In genomic region chr11:74409757-74410174, GRCm38 (mm10) we compare ENCODE assay signal across 10 mouse cellular contexts. TPM values are rescaled to one million over a fixed set of nuclear protein-coding genes. Genes with fewer than 3 reads are reported as not detected.
DNase-seq lines count a peak whose midpoint lies in the region; ATAC-seq and TF ChIP-seq lines count a peak whose summit lies in the region.
"Had no signal": no experiment of that assay in that cellular context is flagged by ENCODE, and none has a peak within 500 bp of the region (broad histone marks: within the 10 kb centered on the region; RNA-seq: fewer than 3 reads in every experiment).

No protein-coding gene starts in this region.

- TF ChIP-seq EP300 in stomach, postnatal 0 days (optimal IDR thresholded peaks at IDR 0.05), result no peak

- peaks cover 26% of the 10 kb centered on the region for H3K4me1 ChIP-seq in lung, embryonic 14.5 days (ENCODE audit: insufficient read depth)
- no peaks in the 10 kb centered on the region; the same call in 1 of the 2 replicates for H3K4me1 ChIP-seq in lung, adult 2 months (ENCODE audit: control insufficient read depth, insufficient read depth, low read length)
- H3K4me1 ChIP-seq in cortical plate, adult 2 months (ENCODE audit: control insufficient read depth, insufficient read depth, low read length), result peaks cover 11% of the 10 kb centered on the region
- peaks cover 35% of the 10 kb centered on the region for H3K4me1 ChIP-seq in heart, embryonic 11.5 days (ENCODE audit: control insufficient read depth, insufficient read depth, low read length)
- H3K4me1 ChIP-seq in kidney, embryonic 14.5 days (ENCODE audit: control insufficient read depth, insufficient read depth, low read length), result peaks cover 25% of the 10 kb centered on the region
- H3K4me1 ChIP-seq in stomach, postnatal 0 days (replicated peaks; ENCODE audit: control insufficient read depth, insufficient read depth), result peaks cover 7% of the 10 kb centered on the region

- H3K4me2 ChIP-seq in lung, embryonic 14.5 days, result no peak overlapping the region
- H3K4me2 ChIP-seq in heart, embryonic 11.5 days, result no peak overlapping the region
- no peak overlapping the region for H3K4me2 ChIP-seq in kidney, embryonic 14.5 days (replicated peaks; ENCODE audit: low read depth, low read length)
- H3K4me2 ChIP-seq in stomach, postnatal 0 days (replicated peaks; ENCODE audit: low read depth), result no peak overlapping the region

- peak; percentile 41; the same call in 1 of the 2 replicates for ATAC-seq in lung, embryonic 14.5 days (ENCODE audit: insufficient read depth)
- ATAC-seq in heart, embryonic 11.5 days (replicated peaks; ENCODE audit: insufficient number of reproducible peaks, low FRiP score, low TSS enrichment), result no peak; the same call in 1 of the 2 replicates
- peak; percentile 43; the same call in 1 of the 2 replicates for ATAC-seq in kidney, embryonic 14.5 days (ENCODE audit: low FRiP score, low TSS enrichment)
- 0 out of 2 replicates have a peak, but pooled peaks have one; percentile 5 for ATAC-seq in stomach, postnatal 0 days (ENCODE audit: low FRiP score, low TSS enrichment)

- TF ChIP-seq CTCF in lung, embryonic 14.5 days (IDR thresholded peaks at IDR 0.05; ENCODE audit: low read depth), result no peak
- TF ChIP-seq CTCF in lung, adult 2 months (IDR thresholded peaks at IDR 0.05; ENCODE audit: insufficient read depth, low read length), result no peak
- no peak for TF ChIP-seq CTCF in cortical plate, adult 2 months (IDR thresholded peaks at IDR 0.05; ENCODE audit: extremely low read depth, insufficient read depth, low read length)
- TF ChIP-seq CTCF in stomach, postnatal 0 days (IDR thresholded peaks at IDR 0.05; ENCODE audit: low read depth), result no peak

- H3K36me3 ChIP-seq in lung, embryonic 14.5 days (ENCODE audit: insufficient read depth), result no peaks in the 10 kb centered on the region
- H3K36me3 ChIP-seq in heart, embryonic 11.5 days (ENCODE audit: control insufficient read depth, insufficient read depth, low read length), result no peaks in the 10 kb centered on the region
- no peaks in the 10 kb centered on the region for H3K36me3 ChIP-seq in kidney, embryonic 14.5 days (ENCODE audit: control insufficient read depth, insufficient read depth, low read length)
- no peaks in the 10 kb centered on the region for H3K36me3 ChIP-seq in stomach, postnatal 0 days (ENCODE audit: control insufficient read depth, insufficient read depth, low read length)

- TF ChIP-seq POLR2A in lung, adult 2 months (IDR thresholded peaks at IDR 0.05; ENCODE audit: borderline replicate concordance, extremely low read depth, low read depth, low read length), result no peak
- TF ChIP-seq POLR2A in cortical plate, adult 2 months (IDR thresholded peaks at IDR 0.05; ENCODE audit: extremely low read depth, insufficient read depth, low read length), result no peak

- H3K27me3 ChIP-seq in lung, embryonic 14.5 days (ENCODE audit: insufficient read depth, low read length), result no peaks in the 10 kb centered on the region
- no peaks in the 10 kb centered on the region for H3K27me3 ChIP-seq in heart, embryonic 11.5 days (ENCODE audit: control insufficient read depth, insufficient read depth, low read length)
- H3K27me3 ChIP-seq in kidney, embryonic 14.5 days (ENCODE audit: control insufficient read depth, insufficient read depth, low read length), result no peaks in the 10 kb centered on the region
- H3K27me3 ChIP-seq in stomach, postnatal 0 days (ENCODE audit: control insufficient read depth, insufficient read depth, low read length), result no peaks in the 10 kb centered on the region

- WGBS in lung, embryonic 14.5 days, result 34% methylated on average over 4 of the region's 4 CpGs
- WGBS in lung, adult 2 months, result 51% methylated on average over 4 of the region's 4 CpGs
- WGBS in heart, embryonic 11.5 days (ENCODE audit: insufficient replicate concordance), result 41% methylated on average over 4 of the region's 4 CpGs
- 58% methylated on average over 4 of the region's 4 CpGs for WGBS in kidney, embryonic 14.5 days
- 30% methylated on average over 4 of the region's 4 CpGs for WGBS in stomach, postnatal 0 days

- H3K4me3 ChIP-seq in lung, embryonic 14.5 days (ENCODE audit: low read depth, low read length), result no peak overlapping the region
- no peak overlapping the region for H3K4me3 ChIP-seq in lung, adult 2 months (replicated peaks; ENCODE audit: extremely low read depth, low read depth, low read length)
- no peak overlapping the region for H3K4me3 ChIP-seq in cortical plate, adult 2 months (ENCODE audit: insufficient read depth, low read length)
- H3K4me3 ChIP-seq in heart, embryonic 11.5 days (ENCODE audit: low read depth, low read length), result no peak overlapping the region
- H3K4me3 ChIP-seq in kidney, embryonic 14.5 days (ENCODE audit: low read length), result no peak overlapping the region
- H3K4me3 ChIP-seq in stomach, postnatal 0 days (ENCODE audit: low read depth, low read length), result no peak overlapping the region

- DNase-seq in lung, embryonic 14.5 days, result peak; percentile 85
- no peak for DNase-seq in lung, adult 2 months
- peak; percentile 36 to 52 for DNase-seq in lung, postnatal 4 days
- peak; percentile 66 for DNase-seq in stomach, postnatal 0 days (ENCODE audit: low spot score)
- DNase-seq in spleen, postnatal 36 days (ENCODE audit: low spot score in 2 of 2), result no peak

- peak overlapping the region; percentile 82 for H3K27ac ChIP-seq in lung, embryonic 14.5 days (ENCODE audit: low read depth)
- H3K27ac ChIP-seq in cortical plate, adult 2 months (ENCODE audit: insufficient read depth, low read length), result peak overlapping the region; percentile 80
- peak overlapping the region; percentile 68 for H3K27ac ChIP-seq in heart, embryonic 11.5 days (ENCODE audit: low read depth, low read length)
- H3K27ac ChIP-seq in kidney, embryonic 14.5 days (ENCODE audit: low read depth, low read length), result no peak overlapping the region
- peak overlapping the region; percentile 67 for H3K27ac ChIP-seq in stomach, postnatal 0 days (replicated peaks)

- no peaks in the 10 kb centered on the region for H3K9me3 ChIP-seq in lung, embryonic 14.5 days (ENCODE audit: low read depth, low read length)
- H3K9me3 ChIP-seq in heart, embryonic 11.5 days (replicated peaks; ENCODE audit: control insufficient read depth, low read length), result no peaks in the 10 kb centered on the region
- no peaks in the 10 kb centered on the region for H3K9me3 ChIP-seq in kidney, embryonic 14.5 days (ENCODE audit: control insufficient read depth, low read length)
- no peaks in the 10 kb centered on the region for H3K9me3 ChIP-seq in stomach, postnatal 0 days (ENCODE audit: control insufficient read depth, low read length)
- H3K9me3 ChIP-seq: G1E had no signal

- H3K9ac ChIP-seq in lung, embryonic 14.5 days, result no peak overlapping the region; the same call in 1 of the 2 replicates
- no peak overlapping the region for H3K9ac ChIP-seq in heart, embryonic 11.5 days (ENCODE audit: low read depth, low read length)
- no peak overlapping the region for H3K9ac ChIP-seq in kidney, embryonic 14.5 days (ENCODE audit: low read depth, low read length)
- H3K9ac ChIP-seq in stomach, postnatal 0 days (ENCODE audit: low read length), result no peak overlapping the region; the same call in 1 of the 2 replicates

RNA-seq across cellular contexts. Expression of gene Olfr412, which starts 47.9 kb away (rescaled TPM):
- not detected in 2 replicates for polyA plus RNA-seq in lung, embryonic 14.5 days (2014; fragmentation: Nextera tagmentation; extraction: Ambion mirVana)
- not detected in 2 replicates for polyA plus RNA-seq in lung, adult 2 months (2012; rRNA removed)
- polyA plus RNA-seq in cortical plate, adult 2 months (2012; rRNA removed), result not detected in 2 replicates
- not detected in 2 replicates for polyA plus RNA-seq in heart, embryonic 11.5 days (2014; fragmentation: Nextera tagmentation; extraction: Ambion mirVana)
- polyA plus RNA-seq in kidney, embryonic 14.5 days (2014; fragmentation: Nextera tagmentation; extraction: Ambion mirVana), result not detected in 2 replicates
- polyA plus RNA-seq in stomach, postnatal 0 days (2015; fragmentation: Nextera tagmentation; extraction: Ambion mirVana), result not detected in 2 replicates
- polyA plus RNA-seq: frontal cortex, adult 2 months; G1E had no signal

RNA-seq across cellular contexts. Expression of gene Olfr411, which starts 57.3 kb away (rescaled TPM):
- polyA plus RNA-seq in lung, embryonic 14.5 days (2014; fragmentation: Nextera tagmentation; extraction: Ambion mirVana), result not detected in 2 replicates
- polyA plus RNA-seq in lung, adult 2 months (2012; rRNA removed), result not detected in 2 replicates
- polyA plus RNA-seq in cortical plate, adult 2 months (2012; rRNA removed), result not detected in 2 replicates
- polyA plus RNA-seq in heart, embryonic 11.5 days (2014; fragmentation: Nextera tagmentation; extraction: Ambion mirVana), result not detected in 2 replicates
- not detected in 2 replicates for polyA plus RNA-seq in kidney, embryonic 14.5 days (2014; fragmentation: Nextera tagmentation; extraction: Ambion mirVana)
- polyA plus RNA-seq in stomach, postnatal 0 days (2015; fragmentation: Nextera tagmentation; extraction: Ambion mirVana), result not detected in 2 replicates
- polyA plus RNA-seq: frontal cortex, adult 2 months; G1E had no signal

Comparison
In these comparisons a context has a peak if more than half of its experiments do, and no peak if none do; other contexts are left out.
1. DNase-seq: peak in lung, embryonic 14.5 days (single experiment), lung, postnatal 4 days (2 of 2) and stomach, postnatal 0 days (single experiment); none in lung, adult 2 months (single experiment) and spleen, postnatal 36 days (0 of 2).